Mouse (Mus musculus): ENCODE data around the gene Retreg1. TPM values are rescaled to one million over a fixed set of nuclear protein-coding genes. Genes with fewer than 3 reads are reported as not detected.

Gene Retreg1
- polyA plus RNA-seq, 1 experiment: 15.5 TPM

DNA sequence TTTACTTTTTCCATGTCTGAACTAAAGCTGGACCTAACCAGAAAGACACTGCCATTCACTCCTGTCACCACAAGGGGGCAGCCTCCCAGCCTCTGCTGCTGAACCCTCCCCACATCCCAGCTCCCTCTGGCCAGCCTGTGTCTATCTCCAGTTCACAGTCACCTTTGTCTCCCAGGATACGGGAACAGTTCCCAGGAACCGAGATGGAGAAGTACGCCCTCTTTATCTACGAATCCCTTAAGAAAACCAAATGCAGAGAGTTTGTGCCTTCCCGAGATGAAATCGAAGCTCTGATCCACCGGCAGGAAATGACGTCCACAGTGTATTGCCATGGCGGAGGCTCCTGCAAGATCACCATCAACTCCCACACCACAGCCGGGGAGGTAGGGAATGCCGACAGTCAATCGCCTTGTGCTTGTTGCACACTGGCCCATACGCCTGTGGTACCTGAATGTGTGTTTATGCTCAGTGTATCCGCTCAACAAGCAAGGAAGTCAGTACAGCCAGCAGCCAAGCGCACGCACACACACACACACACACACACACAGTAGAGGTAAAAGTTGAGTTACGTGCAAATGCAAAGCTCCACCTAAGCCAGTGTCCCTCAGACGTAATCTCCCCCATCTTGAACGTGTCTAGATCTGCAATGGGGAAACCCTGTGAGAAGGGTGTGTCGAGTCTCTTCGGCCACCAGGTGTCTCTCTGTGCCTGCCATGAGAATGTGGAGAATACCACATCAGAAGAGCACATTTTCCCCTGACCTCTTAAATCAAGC lies 37.5 kb upstream of the Retreg1 start:
- Histone ChIP-seq H3K4me1 (ENCODE audit: control insufficient read depth, insufficient read depth, low read length) (no peaks in the 10 kb centered on the region), H3K4me3 (replicated peaks; ENCODE audit: extremely low read depth, low read depth, low read length) (no peak overlapping the region)
- TF ChIP-seq CTCF (IDR thresholded peaks at IDR 0.05; ENCODE audit: insufficient read depth, low read length) (peak; percentile 87), POLR2A (IDR thresholded peaks at IDR 0.05; ENCODE audit: borderline replicate concordance, extremely low read depth, low read depth, low read length) (no peak)
- 79% methylated on average over 21 of the region's 21 CpGs for WGBS
- peak; percentile 73 for DNase-seq

GRCm38 (mm10) chr15:25806363-25806762 lies 36.6 kb upstream of the Retreg1 start:
- no peak for TF ChIP-seq POLR2A (IDR thresholded peaks at IDR 0.05; ENCODE audit: borderline replicate concordance, extremely low read depth, low read depth, low read length)
- WGBS: 88% methylated on average over 17 of the region's 17 CpGs

GRCm38 (mm10) chr15:25806878-25807277 lies 36.1 kb upstream of the Retreg1 start:
- TF ChIP-seq CTCF (IDR thresholded peaks at IDR 0.05; ENCODE audit: insufficient read depth, low read length) (no peak), POLR2A (IDR thresholded peaks at IDR 0.05; ENCODE audit: borderline replicate concordance, extremely low read depth, low read depth, low read length) (no peak)
- Histone ChIP-seq H3K4me3 (replicated peaks; ENCODE audit: extremely low read depth, low read depth, low read length) (no peak overlapping the region), H3K4me1 (ENCODE audit: control insufficient read depth, insufficient read depth, low read length) (no peaks in the 10 kb centered on the region)
- DNase-seq: no peak
- WGBS: 87% methylated on average over 9 of the region's 9 CpGs

More at GRCm38 (mm10) chr15:25806363-25806762, 36.6 kb upstream of the Retreg1 start:
- DNase-seq: no peak
- Histone ChIP-seq H3K4me1 (ENCODE audit: control insufficient read depth, insufficient read depth, low read length) (no peaks in the 10 kb centered on the region), H3K4me3 (replicated peaks; ENCODE audit: extremely low read depth, low read depth, low read length) (no peak overlapping the region)

DNA sequence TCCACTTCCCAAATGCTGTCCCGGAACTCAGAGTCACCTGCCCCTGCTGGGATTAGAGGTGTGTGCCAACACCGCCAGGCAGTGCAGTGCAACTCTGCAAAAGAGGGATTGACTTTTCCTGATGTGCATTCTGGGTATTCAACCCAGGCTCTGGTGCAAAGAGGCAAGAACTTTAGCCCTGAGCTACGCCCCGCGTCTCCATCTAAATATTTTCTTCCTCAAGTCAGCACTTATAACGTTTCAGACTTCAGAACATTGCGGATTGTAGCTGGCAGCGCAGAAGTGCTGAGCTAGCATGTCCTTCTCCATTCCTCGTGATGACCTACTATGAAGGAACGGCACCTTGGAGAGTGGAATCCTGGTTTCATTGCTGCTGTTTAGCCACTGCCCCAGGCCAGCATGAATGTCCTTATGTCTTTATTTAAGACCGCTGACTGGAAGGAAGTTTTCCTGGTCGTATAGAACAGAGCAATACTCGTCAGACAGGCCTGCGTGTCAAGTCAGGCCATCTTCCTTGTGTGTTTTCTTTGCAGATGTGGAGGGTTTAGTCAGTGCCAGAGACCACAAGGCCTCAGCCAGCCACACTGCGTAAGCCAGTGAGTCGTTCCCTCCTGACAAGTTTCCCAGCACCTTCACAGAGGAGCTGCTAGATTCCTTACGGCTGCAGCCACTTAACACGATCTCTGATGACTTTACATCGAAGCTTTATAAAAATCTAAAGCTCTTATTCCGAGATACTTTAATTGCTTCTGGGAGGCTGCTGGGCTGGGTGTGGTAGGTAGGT lies 34.1 kb upstream of the Retreg1 start:
- WGBS: 78% methylated on average over 20 of the region's 20 CpGs
- TF ChIP-seq CTCF (IDR thresholded peaks at IDR 0.05; ENCODE audit: insufficient read depth, low read length) (no peak), POLR2A (IDR thresholded peaks at IDR 0.05; ENCODE audit: borderline replicate concordance, extremely low read depth, low read depth, low read length) (no peak)
- no peak for DNase-seq
- H3K4me3 ChIP-seq (replicated peaks; ENCODE audit: extremely low read depth, low read depth, low read length): no peak overlapping the region
- no peaks in the 10 kb centered on the region for H3K4me1 ChIP-seq (ENCODE audit: control insufficient read depth, insufficient read depth, low read length)

- no peak overlapping the region for H3K4me3 ChIP-seq (replicated peaks; ENCODE audit: extremely low read depth, low read depth, low read length)
- no peaks in the 10 kb centered on the region for H3K4me1 ChIP-seq (ENCODE audit: control insufficient read depth, insufficient read depth, low read length)
- WGBS: 38% methylated on average over 6 of the region's 6 CpGs
- no peak for TF ChIP-seq POLR2A (IDR thresholded peaks at IDR 0.05; ENCODE audit: borderline replicate concordance, extremely low read depth, low read depth, low read length)
- TF ChIP-seq CTCF (IDR thresholded peaks at IDR 0.05; ENCODE audit: insufficient read depth, low read length): no peak
- no peak for DNase-seq
These were observed 33.3 kb upstream of the Retreg1 start for GRCm38 (mm10) chr15:25809669-25810068.

GRCm38 (mm10) chr15:25811834-25812250 lies 31.1 kb upstream of the Retreg1 start:
- no peak for DNase-seq
- TF ChIP-seq POLR2A (IDR thresholded peaks at IDR 0.05; ENCODE audit: borderline replicate concordance, extremely low read depth, low read depth, low read length): no peak
- TF ChIP-seq CTCF (IDR thresholded peaks at IDR 0.05; ENCODE audit: insufficient read depth, low read length): 0 out of 2 replicates have a peak, but pooled peaks have one; percentile 10
- no peaks in the 10 kb centered on the region for H3K4me1 ChIP-seq (ENCODE audit: control insufficient read depth, insufficient read depth, low read length)
- WGBS: 76% methylated on average over 11 of the region's 11 CpGs
- no peak overlapping the region for H3K4me3 ChIP-seq (replicated peaks; ENCODE audit: extremely low read depth, low read depth, low read length)

DNA sequence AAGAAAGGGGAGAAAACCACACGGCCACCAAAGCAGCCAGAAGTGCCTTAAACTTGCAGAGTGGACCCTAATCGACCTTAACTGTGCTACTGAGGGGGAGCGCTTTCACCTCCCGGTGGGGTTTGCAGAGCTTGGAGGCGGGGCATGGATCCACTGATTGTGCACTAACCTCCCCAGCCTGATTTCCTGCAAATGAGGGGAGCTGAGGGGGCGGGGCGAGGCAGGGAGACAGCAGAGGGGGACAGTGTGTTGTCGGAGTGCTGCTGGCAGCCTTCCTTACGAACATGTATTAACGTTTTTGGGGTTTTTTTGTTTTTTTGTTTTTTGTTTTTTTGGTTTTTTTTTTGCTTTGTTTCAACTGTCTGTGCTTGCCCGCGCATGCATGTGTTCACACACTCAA lies 30.5 kb upstream of the Retreg1 start:
- TF ChIP-seq POLR2A (IDR thresholded peaks at IDR 0.05; ENCODE audit: borderline replicate concordance, extremely low read depth, low read depth, low read length) (no peak), CTCF (IDR thresholded peaks at IDR 0.05; ENCODE audit: insufficient read depth, low read length) (no peak)
- H3K4me1 ChIP-seq (ENCODE audit: control insufficient read depth, insufficient read depth, low read length): no peaks in the 10 kb centered on the region
- WGBS: 56% methylated on average over 12 of the region's 12 CpGs
- DNase-seq: no peak
- H3K4me3 ChIP-seq (replicated peaks; ENCODE audit: extremely low read depth, low read depth, low read length): no peak overlapping the region

- 57% methylated on average over 3 of the region's 3 CpGs for WGBS
These were observed 28.4 kb upstream of the Retreg1 start for GRCm38 (mm10) chr15:25814535-25814934.

GRCm38 (mm10) chr15:25817191-25817590 lies 25.8 kb upstream of the Retreg1 start:
- no peak for TF ChIP-seq CTCF (IDR thresholded peaks at IDR 0.05; ENCODE audit: insufficient read depth, low read length)
- TF ChIP-seq POLR2A (IDR thresholded peaks at IDR 0.05; ENCODE audit: borderline replicate concordance, extremely low read depth, low read depth, low read length): no peak
- no peaks in the 10 kb centered on the region for H3K4me1 ChIP-seq (ENCODE audit: control insufficient read depth, insufficient read depth, low read length)
- H3K4me3 ChIP-seq (replicated peaks; ENCODE audit: extremely low read depth, low read depth, low read length): no peak overlapping the region
- DNase-seq: no peak
- 87% methylated on average over 2 of the region's 2 CpGs for WGBS

More at GRCm38 (mm10) chr15:25814535-25814934, 28.4 kb upstream of the Retreg1 start:
- no peak for TF ChIP-seq CTCF (IDR thresholded peaks at IDR 0.05; ENCODE audit: insufficient read depth, low read length)
- TF ChIP-seq POLR2A (IDR thresholded peaks at IDR 0.05; ENCODE audit: borderline replicate concordance, extremely low read depth, low read depth, low read length): no peak
- H3K4me1 ChIP-seq (ENCODE audit: control insufficient read depth, insufficient read depth, low read length): no peaks in the 10 kb centered on the region
- no peak for DNase-seq
- no peak overlapping the region for H3K4me3 ChIP-seq (replicated peaks; ENCODE audit: extremely low read depth, low read depth, low read length)
